Mouse (Mus musculus) embryonic facial prominence, embryonic 15.5 days (tissue): ENCODE results near the gene Ifit1bl1. TPM values are rescaled to one million over a fixed set of nuclear protein-coding genes. Genes with fewer than 3 reads are reported as not detected.
A peak's percentile ranks its signal among the peaks of the same experiment; 100 is the strongest.

Experiments used
- ATAC-seq: fragments of 200-750 bp; cut with Nextera tagmentation; 2 replicates; pipeline ENCODE4 v1.8.0; 2017; ENCODE audit warnings: low read depth, moderate TSS enrichment; ENCODE audit not compliant: insufficient number of reproducible peaks, low FRiP score, low TSS enrichment
- H3K27ac ChIP-seq: fragments of 300-500 bp; sonication (generic); replicated peaks from 2 replicates; pipeline ENCODE4 v1.5.1; 2015; ENCODE audit warnings: mild to moderate bottlenecking, inconsistent platforms
- H3K27me3 ChIP-seq: fragments of 300-500 bp; sonication (generic); 2 replicates; pipeline ENCODE4 v1.6.1; 2015; ENCODE audit warnings: inconsistent platforms
- H3K36me3 ChIP-seq: fragments of 300-500 bp; sonication (generic); 2 replicates; pipeline ENCODE4 v1.6.1; 2015; ENCODE audit warnings: mild to moderate bottlenecking, inconsistent platforms
- H3K4me1 ChIP-seq: fragments of 300-500 bp; sonication (generic); 2 replicates; pipeline ENCODE4 v1.6.1; 2015; ENCODE audit warnings: inconsistent platforms
- H3K4me2 ChIP-seq: fragments of 300-500 bp; sonication (generic); replicated peaks from 2 replicates; pipeline ENCODE4 v1.6.1; 2015; ENCODE audit warnings: mild to moderate bottlenecking, inconsistent platforms
- H3K4me3 ChIP-seq: fragments of 300-500 bp; sonication (generic); replicated peaks from 2 replicates; pipeline ENCODE4 v1.5.1; 2015; ENCODE audit warnings: mild to moderate bottlenecking, inconsistent platforms
- H3K9ac ChIP-seq: fragments of 300-500 bp; sonication (generic); 2 replicates; pipeline ENCODE4 v1.6.1; 2015; ENCODE audit warnings: inconsistent platforms
- H3K9me3 ChIP-seq: fragments of 300-500 bp; sonication (generic); replicated peaks from 2 replicates; pipeline ENCODE4 v1.6.1; 2016; ENCODE audit warnings: inconsistent platforms
- WGBS: fragments of 180-500 bp; shearing (Covaris S2); methylation state at CpG from one replicate; pipeline ENCODE4 v1.1.7; 2015; 5-methylcytosine and 5-hydroxymethylcytosine counted together
- polyA plus RNA-seq: library from polyadenylated mRNA; unstranded; fragments of >200 nt; fragmentation: Nextera tagmentation; extraction: Ambion mirVana; gene quantifications from 2 replicates; pipeline ENCODE4 v1.2.1, GENCODE M21; 2015

The Ifit1bl1 gene
- polyA plus RNA-seq, 1 experiment from 2014 or later = 1.3 TPM

- Histone ChIP-seq H3K4me3 (no peak overlapping the region), H3K27ac (no peak overlapping the region), H3K4me1 (no peaks in the 10 kb centered on the region), H3K4me2 (no peak overlapping the region), H3K9ac (no peak overlapping the region), H3K27me3 (no peaks in the 10 kb centered on the region), H3K36me3 (no peaks in the 10 kb centered on the region), H3K9me3 (no peaks in the 10 kb centered on the region)
- ATAC-seq = no peak
Observed at GRCm38 (mm10) chr19:34562556-34562955, 39.2 kb downstream of the Ifit1bl1 start.

- no peaks in the 10 kb centered on the region for H3K36me3 ChIP-seq
- no peak overlapping the region for H3K27ac ChIP-seq
- no peaks in the 10 kb centered on the region for H3K9me3 ChIP-seq
- H3K9ac ChIP-seq = no peak overlapping the region
- ATAC-seq = no peak
- WGBS = 83% methylated on average over 3 of the region's 3 CpGs
- no peaks in the 10 kb centered on the region for H3K27me3 ChIP-seq
- no peak overlapping the region for H3K4me3 ChIP-seq
- H3K4me2 ChIP-seq = no peak overlapping the region
- H3K4me1 ChIP-seq = peaks cover 16% of the 10 kb centered on the region
Observed at GRCm38 (mm10) chr19:34556621-34557020, 45.1 kb downstream of the Ifit1bl1 start.

- Histone ChIP-seq H3K4me3 (no peak overlapping the region), H3K9ac (no peak overlapping the region), H3K4me2 (no peak overlapping the region), H3K4me1 (peaks cover 25% of the 10 kb centered on the region), H3K27me3 (no peaks in the 10 kb centered on the region), H3K36me3 (no peaks in the 10 kb centered on the region), H3K9me3 (no peaks in the 10 kb centered on the region), H3K27ac (no peak overlapping the region)
- no peak for ATAC-seq
Observed at GRCm38 (mm10) chr19:34554061-34554460, 47.7 kb downstream of the Ifit1bl1 start.

GRCm38 (mm10) chr19:34553522-34553921 is 48.2 kb downstream of the Ifit1bl1 start:
- Histone ChIP-seq H3K4me1 (peaks cover 25% of the 10 kb centered on the region), H3K9me3 (no peaks in the 10 kb centered on the region), H3K4me2 (peak overlapping the region; percentile 29), H3K4me3 (peak overlapping the region; percentile 8; the same call in 1 of the 2 replicates), H3K27ac (peak overlapping the region; percentile 74), H3K9ac (no peak overlapping the region), H3K36me3 (no peaks in the 10 kb centered on the region), H3K27me3 (no peaks in the 10 kb centered on the region)
- WGBS = 23% methylated on average over 3 of the region's 3 CpGs
- no peak for ATAC-seq

DNA sequence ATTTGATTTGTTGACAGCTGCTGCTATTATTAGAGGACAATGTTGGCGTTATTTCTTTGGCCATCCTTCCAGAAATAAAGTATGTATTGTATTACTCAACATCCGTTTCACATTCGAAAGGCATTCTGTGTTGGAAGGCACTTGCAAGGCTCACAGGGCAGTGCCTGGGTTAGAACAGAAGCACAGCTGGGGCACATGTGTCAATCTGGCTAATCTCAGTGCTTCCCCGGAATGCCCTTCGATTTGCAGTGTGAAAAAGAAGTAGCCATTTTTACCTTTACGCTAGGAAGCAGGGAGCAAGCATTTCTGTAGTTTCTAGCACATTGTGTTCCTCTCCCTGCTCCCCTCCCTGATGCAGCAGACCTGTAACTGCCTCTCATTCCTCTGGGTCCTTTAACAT is 48.7 kb downstream of the Ifit1bl1 start:
- Histone ChIP-seq H3K27me3 (no peaks in the 10 kb centered on the region), H3K9ac (no peak overlapping the region), H3K27ac (peak overlapping the region; percentile 74), H3K9me3 (no peaks in the 10 kb centered on the region), H3K4me3 (peak overlapping the region; percentile 8; the same call in 1 of the 2 replicates), H3K4me2 (peak overlapping the region; percentile 29), H3K36me3 (no peaks in the 10 kb centered on the region), H3K4me1 (peaks cover 25% of the 10 kb centered on the region)
- peak; percentile 62; the same call in 1 of the 2 replicates for ATAC-seq
- 26% methylated on average over 6 of the region's 6 CpGs for WGBS

DNA sequence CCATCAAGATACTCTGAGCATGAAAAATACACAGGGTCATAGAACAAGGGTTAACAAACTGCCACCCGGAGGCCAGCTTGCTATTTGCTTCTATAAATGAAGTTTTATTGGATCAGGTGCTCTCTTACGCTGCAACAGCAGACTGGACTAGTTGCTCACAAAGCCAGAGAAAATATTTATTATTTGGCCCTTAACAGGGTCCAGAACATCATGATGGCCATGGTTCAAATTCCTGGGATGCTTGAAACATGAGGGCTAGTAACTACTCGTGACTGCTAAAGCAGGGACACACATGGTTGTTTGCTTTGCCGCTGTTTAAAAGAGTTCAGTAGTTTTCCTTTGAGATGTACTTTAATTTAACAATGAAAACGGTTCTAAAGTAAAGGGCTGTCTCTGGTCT is 49.8 kb downstream of the Ifit1bl1 start:
- H3K27ac ChIP-seq = peak overlapping the region; percentile 72

GRCm38 (mm10) chr19:34550534-34551223 is 51.1 kb downstream of the Ifit1bl1 start, which contains the start of gene Ifit2:
Ifit2 (plus strand) TSS chr19:34550694.
- Histone ChIP-seq H3K27ac (peak within 1 kb of the TSS; percentile 79), H3K4me3 (peak within 1 kb of the TSS; percentile 53), H3K36me3 (no peaks in the 10 kb centered on the region), H3K4me2 (peak within 1 kb of the TSS; percentile 73), H3K4me1 (peaks cover 25% of the 10 kb centered on the region), H3K9ac (no peak within 1 kb of the TSS), H3K27me3 (no peaks in the 10 kb centered on the region), H3K9me3 (no peaks in the 10 kb centered on the region)
- under 1% methylated on average over 22 of the region's 22 CpGs for WGBS
- ATAC-seq = peak; percentile 86

More for the DNA sequence above, 49.8 kb downstream of the Ifit1bl1 start:
- WGBS = 35% methylated on average over 5 of the region's 5 CpGs
- peak overlapping the region; percentile 19; the same call in 1 of the 2 replicates for H3K4me3 ChIP-seq
- H3K4me1 ChIP-seq = peaks cover 25% of the 10 kb centered on the region
- no peaks in the 10 kb centered on the region for H3K36me3 ChIP-seq
- no peaks in the 10 kb centered on the region for H3K9me3 ChIP-seq
- no peaks in the 10 kb centered on the region for H3K27me3 ChIP-seq
- H3K4me2 ChIP-seq = peak overlapping the region; percentile 29
- H3K9ac ChIP-seq = no peak overlapping the region
- ATAC-seq = no peak

- WGBS = 28% methylated on average over 4 of the region's 4 CpGs
- no peak; the same call in 1 of the 2 replicates for ATAC-seq
- Histone ChIP-seq H3K27me3 (no peaks in the 10 kb centered on the region), H3K27ac (peak overlapping the region; percentile 79; the same call in 1 of the 2 replicates), H3K4me3 (peak overlapping the region; percentile 53), H3K4me2 (peak overlapping the region; percentile 73), H3K36me3 (no peaks in the 10 kb centered on the region), H3K4me1 (peaks cover 25% of the 10 kb centered on the region), H3K9ac (no peak overlapping the region), H3K9me3 (no peaks in the 10 kb centered on the region)
Observed at GRCm38 (mm10) chr19:34550205-34550533, 51.6 kb downstream of the Ifit1bl1 start.

DNA sequence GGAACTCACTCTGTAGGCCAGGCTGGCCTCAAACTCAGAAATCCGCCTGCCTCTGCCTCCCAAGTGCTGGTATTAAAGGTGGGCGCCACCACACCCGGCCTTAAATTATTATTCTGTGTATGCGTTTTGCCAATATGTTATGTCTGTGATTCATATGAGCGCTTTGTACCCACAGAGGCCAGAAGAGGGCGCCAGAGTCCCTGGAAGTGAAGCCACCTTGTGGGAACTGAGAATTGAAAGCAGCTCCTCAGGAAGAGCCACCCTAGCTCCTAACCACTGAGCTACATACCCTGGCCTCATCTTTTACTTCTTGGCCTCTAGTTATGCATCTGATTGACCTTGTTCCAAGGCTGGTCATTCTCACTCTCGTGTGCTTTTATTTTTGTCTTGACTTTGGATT is 53.8 kb downstream of the Ifit1bl1 start:
- Histone ChIP-seq H3K27me3 (no peaks in the 10 kb centered on the region), H3K27ac (no peak overlapping the region), H3K4me1 (peaks cover 17% of the 10 kb centered on the region), H3K36me3 (no peaks in the 10 kb centered on the region), H3K9me3 (no peaks in the 10 kb centered on the region), H3K9ac (no peak overlapping the region), H3K4me3 (no peak overlapping the region), H3K4me2 (no peak overlapping the region)
- no peak for ATAC-seq
- WGBS = 25% methylated on average over 7 of the region's 7 CpGs

GRCm38 (mm10) chr19:34546211-34546610 is 55.5 kb downstream of the Ifit1bl1 start:
- no peaks in the 10 kb centered on the region for H3K27me3 ChIP-seq
- no peak overlapping the region for H3K4me2 ChIP-seq
- 86% methylated on average over 4 of the region's 4 CpGs for WGBS
- no peaks in the 10 kb centered on the region for H3K36me3 ChIP-seq
- no peaks in the 10 kb centered on the region for H3K9me3 ChIP-seq
- H3K4me1 ChIP-seq = peaks cover 8% of the 10 kb centered on the region
- H3K9ac ChIP-seq = no peak overlapping the region
- no peak overlapping the region for H3K27ac ChIP-seq
- no peak for ATAC-seq
- H3K4me3 ChIP-seq = no peak overlapping the region
